Mouse (Mus musculus) gastrocnemius, adult 18-20 months (tissue): ENCODE data around the gene Rpl26. TPM values are rescaled to one million over a fixed set of nuclear protein-coding genes. Genes with fewer than 3 reads are reported as not detected.
A peak's percentile ranks its signal among the peaks of the same experiment; 100 is the strongest.

Source experiments
- DNase-seq: peaks from one replicate; pipeline ENCODE4 v3.0.0; 2021; ENCODE audit warnings: low spot score
- total RNA-seq, 2 experiments: library from RNA; stranded (reverse); gene quantifications; 2 replicates each; pipeline ENCODE4 v1.2.3; 2021

Rpl26 gene
- total RNA-seq, 2 experiments from 2014 or later, result 639 to 682 TPM

- no peak for DNase-seq
Observed at GRCm38 (mm10) chr11:68888653-68889052, 12.7 kb upstream of the Rpl26 start.

GRCm38 (mm10) chr11:68890625-68891024 is 10.8 kb upstream of the Rpl26 start:
- no peak for DNase-seq

GRCm38 (mm10) chr11:68891823-68892222 is 9.6 kb upstream of the Rpl26 start:
- no peak for DNase-seq

GRCm38 (mm10) chr11:68892233-68892832 is 9.1 kb upstream of the Rpl26 start:
- DNase-seq, result no peak

- no peak for DNase-seq
Observed at GRCm38 (mm10) chr11:68893911-68894464, 7.4 kb upstream of the Rpl26 start.

- DNase-seq, result no peak
Observed at GRCm38 (mm10) chr11:68896247-68896646, 5.1 kb upstream of the Rpl26 start.

- no peak for DNase-seq
Observed at GRCm38 (mm10) chr11:68897120-68897519, 4.3 kb upstream of the Rpl26 start.

GRCm38 (mm10) chr11:68897838-68898237 is 3.5 kb upstream of the Rpl26 start:
- no peak for DNase-seq

- no peak for DNase-seq
Observed at GRCm38 (mm10) chr11:68898790-68899189, 2.6 kb upstream of the Rpl26 start.

GRCm38 (mm10) chr11:68899815-68900214 is 1.6 kb upstream of the Rpl26 start:
- DNase-seq, result no peak

GRCm38 (mm10) chr11:68900519-68901350 is 648 bp upstream of the Rpl26 start:
- DNase-seq, result no peak

GRCm38 (mm10) chr11:68902047-68902364 is 623 bp downstream of the Rpl26 start:
- DNase-seq, result no peak

GRCm38 (mm10) chr11:68902367-68902766 is 984 bp downstream of the Rpl26 start:
- DNase-seq, result no peak

- DNase-seq, result no peak
Observed at GRCm38 (mm10) chr11:68902823-68903222, 1.4 kb downstream of the Rpl26 start.

- no peak for DNase-seq
Observed at GRCm38 (mm10) chr11:68903775-68904174, 2.4 kb downstream of the Rpl26 start.

GRCm38 (mm10) chr11:68904375-68905137 is 3.2 kb downstream of the Rpl26 start:
- peak; percentile 80 for DNase-seq

GRCm38 (mm10) chr11:68905138-68905531 is 3.8 kb downstream of the Rpl26 start:
- no peak for DNase-seq

GRCm38 (mm10) chr11:68905665-68906460 is 4.5 kb downstream of the Rpl26 start:
- DNase-seq, result no peak

- no peak for DNase-seq
Observed at GRCm38 (mm10) chr11:68906461-68906790, 5.0 kb downstream of the Rpl26 start.

GRCm38 (mm10) chr11:68907251-68907650 is 5.9 kb downstream of the Rpl26 start:
- DNase-seq, result no peak

- DNase-seq, result no peak
Observed at GRCm38 (mm10) chr11:68908846-68909503, 7.6 kb downstream of the Rpl26 start.
